Mouse (Mus musculus): ENCODE data around the gene Gse1.
A peak's percentile ranks its signal among the peaks of the same experiment; 100 is the strongest.

Gse1 gene

DNA sequence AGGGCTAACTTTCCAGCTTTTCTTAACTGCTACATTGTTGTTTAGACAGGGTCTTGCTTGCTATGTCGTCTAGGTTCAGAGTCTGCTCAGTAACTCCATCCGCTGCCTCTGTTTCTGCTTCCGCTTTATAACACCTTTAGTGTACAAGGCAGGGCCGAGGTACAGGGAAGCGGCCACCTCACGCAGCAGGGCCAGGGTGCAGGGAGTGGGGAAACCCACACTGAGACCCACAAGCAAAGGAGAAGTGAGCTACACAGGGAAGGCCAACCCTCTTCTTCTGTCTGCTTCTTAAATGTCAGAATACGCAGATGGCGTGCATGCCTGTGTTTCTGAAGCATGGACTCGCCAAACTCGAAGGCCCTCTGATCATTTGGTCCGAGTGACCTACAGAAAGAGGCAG is 250.5 kb downstream of the Gse1 start:
- DNase-seq (ENCODE audit: low spot score in 2 of 2) = no peak

DNA sequence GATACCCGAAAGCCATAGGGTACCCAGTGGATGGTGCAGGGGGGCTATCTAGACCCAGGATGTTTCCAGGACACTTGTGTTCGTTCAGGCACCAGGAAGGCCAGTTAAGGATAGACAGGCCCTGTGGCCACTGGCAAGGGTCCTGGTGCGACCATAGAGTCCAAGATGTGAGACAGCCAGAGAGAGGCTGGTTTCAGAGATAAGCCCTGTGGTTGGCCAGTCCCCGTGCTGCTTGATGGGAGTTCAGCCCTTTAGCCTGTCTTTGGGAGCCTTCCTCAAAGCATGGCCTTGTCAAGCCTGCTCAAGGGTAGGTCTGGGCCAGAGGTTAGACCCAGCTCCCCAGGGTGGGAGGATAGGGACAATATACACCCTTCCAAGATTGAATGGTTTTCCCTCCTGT is 251.4 kb downstream of the Gse1 start:
- no peak for DNase-seq (ENCODE audit: low spot score in 2 of 2)

DNA sequence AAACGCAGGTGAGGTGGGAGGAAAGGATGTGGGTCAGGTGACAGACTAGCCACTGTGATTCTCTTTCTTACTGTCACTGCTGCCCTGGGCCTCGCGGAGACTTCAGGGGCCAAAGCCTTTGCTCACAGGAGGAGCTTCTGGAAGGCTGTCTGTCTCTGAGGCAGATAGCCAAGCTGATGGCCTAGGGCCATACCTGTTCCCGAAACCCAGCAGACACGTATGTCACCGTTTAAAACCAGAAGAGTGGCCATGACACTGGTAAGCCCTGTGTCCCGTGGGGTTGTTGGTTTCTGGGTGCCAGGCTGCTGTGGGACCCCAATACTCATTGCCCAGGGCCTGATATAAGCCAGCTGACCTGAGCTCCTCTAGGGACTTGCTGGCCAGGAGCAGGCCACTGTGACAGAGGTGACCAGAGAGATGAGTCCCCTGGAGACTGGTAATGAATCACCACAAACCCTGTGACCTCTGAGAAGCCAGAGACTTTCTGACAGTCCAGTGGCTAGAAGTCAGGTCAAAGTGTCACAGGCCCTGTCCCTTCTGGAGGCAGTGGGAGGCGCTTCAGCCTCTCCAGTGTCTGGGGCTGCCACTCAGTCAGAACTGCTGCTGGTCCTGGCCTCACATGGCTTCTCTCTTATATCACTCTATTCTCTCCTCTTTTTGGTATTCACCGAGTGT is 253.9 kb downstream of the Gse1 start:
- DNase-seq (ENCODE audit: low spot score in 2 of 2) = no peak

DNA sequence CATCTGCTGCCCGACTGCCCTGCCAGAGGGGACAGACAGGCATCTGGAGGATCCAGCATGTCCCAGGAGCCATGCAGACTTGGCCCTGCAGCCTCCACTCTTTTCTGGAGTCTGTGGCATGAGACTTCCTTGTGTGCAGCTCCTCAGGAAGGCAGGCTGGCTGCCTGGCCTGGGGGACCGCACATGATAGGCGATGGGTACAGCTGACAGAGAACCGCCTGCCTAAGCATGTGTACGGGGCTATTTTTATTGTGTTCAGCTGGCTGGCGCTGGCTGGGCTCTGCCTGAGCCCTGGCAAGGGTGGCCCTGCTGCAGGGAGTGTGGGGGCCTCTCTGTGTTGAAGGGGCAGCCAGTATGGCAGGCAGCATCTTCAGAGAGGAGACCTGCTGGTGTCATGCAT is 256.2 kb downstream of the Gse1 start:
- DNase-seq (ENCODE audit: low spot score in 2 of 2) = no peak

DNA sequence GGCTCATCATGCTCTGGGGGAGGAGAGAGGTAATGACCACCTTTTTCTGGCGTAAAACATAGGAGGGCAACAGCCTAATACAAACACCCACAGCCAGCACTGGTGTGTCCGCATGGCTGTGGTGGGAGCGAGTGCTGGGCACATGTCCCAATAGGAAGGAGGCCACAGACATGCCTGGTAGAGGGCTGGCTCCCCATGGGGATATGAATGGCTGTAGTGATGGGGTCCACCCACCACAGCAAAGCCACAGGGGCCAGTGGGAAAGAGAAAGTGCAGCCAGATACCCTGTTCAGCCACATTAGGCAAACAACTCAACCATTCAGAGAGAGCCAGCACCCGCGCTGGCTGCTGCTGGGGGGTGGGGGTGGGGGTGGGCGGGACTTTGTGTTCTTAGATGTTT is 256.9 kb downstream of the Gse1 start:
- no peak for DNase-seq (ENCODE audit: low spot score in 2 of 2)

DNA sequence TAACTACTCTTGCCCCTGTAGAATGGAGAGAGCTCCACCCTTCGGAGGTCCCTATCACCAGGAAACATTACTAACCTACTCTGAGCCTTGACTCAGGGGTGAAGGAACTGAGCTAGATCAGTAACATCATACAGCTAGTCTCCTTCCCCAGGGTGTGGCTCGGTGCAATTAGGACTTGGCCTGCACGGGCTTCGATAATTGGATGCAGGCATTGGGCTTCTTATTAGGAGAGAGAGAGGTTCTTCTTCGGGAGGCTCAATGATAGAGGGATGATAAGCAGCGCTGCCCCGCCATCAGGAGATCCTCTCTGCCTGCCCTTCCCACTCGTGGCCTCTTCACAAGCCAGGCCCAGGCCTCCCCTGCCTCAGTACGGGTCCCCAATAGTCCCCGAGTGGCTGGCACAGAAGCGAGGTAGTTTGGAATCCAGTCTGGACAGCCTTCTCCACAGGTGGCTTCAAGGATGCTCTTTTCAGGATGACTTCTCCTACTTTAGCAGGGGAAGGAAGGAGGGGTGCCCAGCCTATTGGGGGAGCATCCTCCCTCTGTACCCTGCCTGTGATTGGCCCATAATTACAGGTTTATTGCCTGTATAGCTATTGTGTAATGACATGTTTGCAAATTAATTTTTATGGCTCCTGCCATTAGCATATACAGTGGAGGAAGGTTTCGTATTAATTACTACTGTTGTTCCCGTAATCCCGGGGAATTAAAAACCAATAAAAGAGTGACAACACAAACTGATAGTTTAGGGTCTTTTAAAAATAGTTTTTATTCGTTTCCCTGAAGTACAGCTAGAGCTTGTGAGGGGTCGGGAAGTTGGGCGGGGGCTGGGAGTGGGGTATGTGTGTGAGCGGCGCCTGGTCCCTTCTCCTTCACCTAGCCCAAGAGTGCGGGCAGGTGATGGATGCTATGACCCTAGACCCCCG is 257.6 kb downstream of the Gse1 start:
- peak; percentile 74 to 79 for DNase-seq (ENCODE audit: low spot score in 2 of 2)

DNA sequence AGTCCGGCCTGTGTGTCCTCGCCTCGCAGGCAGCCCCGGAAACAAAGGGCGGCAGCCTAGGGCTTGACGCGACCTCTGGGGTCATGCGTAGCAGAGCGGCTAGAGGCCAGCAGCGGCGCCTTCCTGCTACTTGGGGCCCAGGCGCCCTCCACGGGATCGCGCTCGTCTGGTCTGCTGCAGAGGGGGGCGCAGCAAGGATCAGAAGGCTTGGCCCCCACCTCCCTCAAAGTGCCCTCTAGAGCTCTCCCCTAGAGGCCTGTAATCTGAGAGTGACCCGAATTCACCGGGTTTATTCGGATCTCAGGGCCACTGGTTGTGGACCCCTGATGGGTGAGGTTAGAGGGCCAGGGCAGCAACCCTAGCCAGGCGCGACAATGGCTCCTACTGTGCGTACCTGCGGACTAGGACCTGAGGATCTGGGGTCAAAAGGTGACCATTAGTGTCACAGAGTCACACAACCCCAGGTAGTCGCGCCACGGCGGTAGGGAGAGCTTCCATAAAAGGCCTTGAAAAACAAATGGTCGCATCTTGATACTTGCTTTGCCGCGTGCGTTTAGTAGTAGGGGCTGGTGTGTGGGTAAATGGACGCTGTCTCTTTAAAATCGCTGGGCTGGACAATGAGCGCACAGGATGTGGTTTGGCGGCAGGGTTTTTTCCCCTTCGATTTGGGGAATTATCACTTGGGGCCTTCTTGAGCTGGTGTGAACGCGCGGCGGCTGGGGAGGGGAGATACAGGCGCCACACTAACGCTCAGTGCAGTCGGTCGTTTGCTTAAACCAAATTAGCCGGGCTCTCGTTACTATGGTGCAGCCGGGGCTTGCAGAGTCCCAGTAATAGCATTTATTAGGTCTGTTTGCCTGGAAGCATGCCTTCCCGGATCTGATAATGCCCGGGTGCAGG is 258.5 kb downstream of the Gse1 start:
- DNase-seq (ENCODE audit: low spot score in 2 of 2) = peak; percentile 85 to 92

DNA sequence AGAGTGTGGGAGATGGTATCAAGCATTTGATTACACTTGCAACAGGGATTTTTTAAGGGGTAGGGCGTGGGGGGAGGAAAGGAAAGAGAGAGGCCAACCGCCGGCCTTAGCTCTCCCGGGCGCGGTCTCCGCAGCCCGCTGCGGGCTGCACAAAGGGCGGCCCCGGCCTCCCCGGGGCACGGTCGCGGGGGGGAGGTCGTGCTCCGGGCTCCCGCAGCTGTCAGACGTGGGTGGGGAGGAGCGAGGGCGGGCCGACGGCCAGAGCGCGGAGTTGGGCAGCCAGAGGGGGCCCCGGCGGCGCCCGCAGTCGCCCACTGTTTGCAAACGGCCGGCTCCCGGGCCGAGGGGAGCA is 259.1 kb downstream of the Gse1 start:
- peak in 1 of 2 experiments; percentile 63 for DNase-seq (ENCODE audit: low spot score in 2 of 2)

DNA sequence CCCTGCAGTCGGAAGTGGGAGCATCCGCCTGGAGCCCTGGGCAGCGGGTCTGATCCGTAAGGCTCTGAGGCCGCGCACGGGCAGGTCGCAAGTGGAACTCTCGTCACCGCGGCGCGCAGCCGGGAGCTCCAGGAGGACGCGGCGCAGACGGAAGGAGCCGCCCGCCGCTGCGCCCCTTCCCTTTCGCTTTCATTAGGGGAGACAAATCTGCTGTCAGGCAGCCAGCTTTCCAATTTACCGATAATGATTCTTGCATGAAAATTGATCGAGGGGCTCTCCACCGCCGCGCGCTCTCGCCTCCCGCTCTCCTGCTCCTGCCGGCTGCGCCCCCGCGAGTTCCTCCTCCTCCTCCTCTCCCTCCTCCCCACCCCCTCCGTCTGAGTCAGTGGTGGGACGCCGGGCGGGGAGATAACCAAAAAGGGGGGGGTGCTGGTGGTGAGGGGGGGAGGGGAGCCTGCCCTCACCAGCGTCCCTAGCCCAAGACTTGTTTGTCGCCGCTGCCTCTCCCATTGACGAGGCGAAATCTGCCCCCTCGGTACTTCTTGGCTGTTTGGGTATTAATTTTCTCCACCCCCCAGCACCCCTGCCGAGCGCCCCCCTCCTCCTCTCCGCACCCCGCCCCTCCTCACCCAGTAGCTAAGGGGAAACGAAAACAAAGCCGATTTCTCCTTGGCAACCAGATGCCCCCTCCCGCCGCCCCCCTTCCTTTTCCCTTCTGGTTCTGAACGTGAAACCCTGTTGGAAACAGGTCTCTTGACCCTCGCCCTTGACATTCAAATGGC is 259.7 kb downstream of the Gse1 start:
- DNase-seq (ENCODE audit: low spot score in 2 of 2) = peak; percentile 77 to 87

DNA sequence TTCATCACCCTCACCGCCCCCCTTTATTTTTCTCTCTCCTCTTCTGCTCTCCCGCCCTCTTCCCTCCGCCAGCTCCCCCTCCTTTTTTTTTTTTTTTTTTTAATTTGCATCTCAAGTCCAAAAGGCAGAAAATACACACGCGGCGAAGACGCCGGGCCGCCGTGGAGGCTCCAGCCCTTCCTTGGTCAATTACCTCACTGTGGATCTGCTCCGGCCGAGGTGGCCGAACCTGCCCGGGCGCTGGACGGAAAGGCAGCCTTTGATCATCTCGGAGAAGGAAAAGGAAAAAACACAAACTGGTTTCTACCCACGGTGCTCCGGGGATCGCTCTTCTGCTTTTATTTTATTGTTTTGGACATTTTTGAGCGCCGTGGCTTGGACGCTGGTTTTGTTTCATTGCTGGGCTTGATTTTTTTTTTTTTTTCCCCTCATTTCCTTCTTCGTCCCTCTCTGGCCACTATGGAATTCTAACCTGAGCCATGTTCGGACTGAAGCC is 260.4 kb downstream of the Gse1 start:
- peak; percentile 49 to 81 for DNase-seq (ENCODE audit: low spot score in 2 of 2)

DNA sequence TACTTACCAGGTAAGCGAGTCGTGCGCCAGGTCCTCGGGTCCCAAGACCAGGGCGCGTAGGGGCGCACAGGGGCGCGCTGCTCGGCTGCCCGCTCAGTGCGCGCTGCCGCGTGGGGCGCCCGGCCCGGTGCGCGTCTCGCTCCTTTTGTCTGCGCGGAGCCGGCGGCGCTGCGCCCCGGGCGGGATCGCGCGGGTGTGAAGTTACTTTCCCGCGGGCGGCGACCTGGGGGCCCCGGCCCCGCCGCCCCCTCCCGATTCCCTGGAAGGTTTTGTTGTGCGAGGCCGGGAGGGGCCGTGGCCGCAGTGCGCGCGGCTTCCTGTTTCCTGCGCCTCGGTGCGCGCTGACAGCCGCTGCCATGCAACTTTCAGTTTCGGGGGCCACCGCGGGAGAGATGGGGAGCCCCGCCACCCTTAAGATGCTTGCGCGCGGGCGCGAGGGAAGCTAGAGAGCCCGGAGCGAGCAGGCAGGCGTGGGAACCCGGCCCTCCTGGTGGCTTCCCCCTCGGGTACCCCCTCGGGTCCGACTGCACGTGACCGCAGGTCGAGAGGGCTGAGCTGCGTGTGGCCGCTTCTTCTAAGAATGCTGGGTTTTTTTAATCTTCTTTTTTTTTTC is 261.0 kb downstream of the Gse1 start:
- peak; percentile 80 to 92 for DNase-seq (ENCODE audit: low spot score in 2 of 2)

DNA sequence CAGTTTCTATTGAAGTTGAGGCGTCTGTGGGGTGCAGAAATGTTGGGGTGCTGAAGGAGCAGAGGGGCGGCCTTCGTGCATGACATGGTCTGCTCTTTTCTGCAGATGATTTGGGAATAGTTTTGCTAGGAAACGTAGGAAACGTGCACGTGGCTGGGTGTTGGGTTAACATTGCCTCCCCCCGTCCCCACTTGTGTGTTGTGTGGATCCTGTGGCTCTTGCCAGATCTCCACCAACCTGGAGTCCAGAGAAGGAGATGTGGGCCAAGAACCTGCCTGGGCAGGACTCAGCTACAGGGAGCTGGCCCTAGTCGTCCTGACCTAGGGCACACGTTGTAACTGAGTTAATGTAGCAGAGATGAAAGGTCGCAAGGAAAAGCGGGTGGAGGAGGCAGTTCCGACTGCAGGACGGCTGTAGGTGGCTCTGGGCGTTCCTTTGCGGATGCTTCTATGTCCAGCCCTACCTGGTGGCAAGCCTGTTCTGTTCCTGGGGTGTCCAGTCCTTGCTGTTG is 261.6 kb downstream of the Gse1 start:
- DNase-seq (ENCODE audit: low spot score in 2 of 2) = no peak

DNA sequence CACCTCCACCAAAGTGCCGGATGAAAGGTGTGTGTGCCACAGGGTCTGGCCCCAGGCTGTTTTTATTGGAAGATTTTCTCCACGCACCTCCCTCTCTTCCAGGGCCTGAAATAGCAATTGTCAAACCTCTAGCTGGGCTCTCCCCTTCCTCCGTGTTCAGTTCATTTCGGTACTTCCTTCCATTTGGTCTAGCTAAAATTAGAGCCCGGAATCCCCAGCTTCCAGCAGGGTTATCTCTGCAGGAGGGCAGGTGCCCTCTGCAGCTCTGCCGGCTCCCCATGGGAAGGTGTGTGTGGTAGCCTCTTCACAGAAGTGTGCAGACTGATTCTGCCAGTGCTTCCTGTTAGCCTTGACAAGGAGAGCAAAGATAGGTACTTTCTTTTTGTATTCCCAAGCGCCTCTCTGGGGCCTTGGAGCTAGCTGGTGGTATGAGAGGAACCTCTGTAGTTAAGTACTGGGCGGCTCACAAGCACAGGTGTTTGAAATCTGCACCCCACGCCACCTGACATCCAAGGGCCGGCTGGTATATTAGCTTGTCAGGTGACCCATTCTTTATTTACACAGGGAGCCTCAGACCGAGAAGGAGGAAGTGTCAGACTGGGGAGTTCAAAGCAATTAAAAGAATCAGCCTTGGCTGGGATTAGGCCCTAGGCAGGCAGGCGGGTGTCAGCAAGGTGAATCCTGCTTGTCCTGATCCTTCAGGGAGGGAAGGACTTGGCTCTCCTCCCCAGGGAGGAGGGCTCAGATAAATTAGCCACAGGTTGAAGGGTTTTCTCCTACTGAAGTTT is 262.3 kb downstream of the Gse1 start:
- DNase-seq (ENCODE audit: low spot score in 2 of 2) = no peak

DNA sequence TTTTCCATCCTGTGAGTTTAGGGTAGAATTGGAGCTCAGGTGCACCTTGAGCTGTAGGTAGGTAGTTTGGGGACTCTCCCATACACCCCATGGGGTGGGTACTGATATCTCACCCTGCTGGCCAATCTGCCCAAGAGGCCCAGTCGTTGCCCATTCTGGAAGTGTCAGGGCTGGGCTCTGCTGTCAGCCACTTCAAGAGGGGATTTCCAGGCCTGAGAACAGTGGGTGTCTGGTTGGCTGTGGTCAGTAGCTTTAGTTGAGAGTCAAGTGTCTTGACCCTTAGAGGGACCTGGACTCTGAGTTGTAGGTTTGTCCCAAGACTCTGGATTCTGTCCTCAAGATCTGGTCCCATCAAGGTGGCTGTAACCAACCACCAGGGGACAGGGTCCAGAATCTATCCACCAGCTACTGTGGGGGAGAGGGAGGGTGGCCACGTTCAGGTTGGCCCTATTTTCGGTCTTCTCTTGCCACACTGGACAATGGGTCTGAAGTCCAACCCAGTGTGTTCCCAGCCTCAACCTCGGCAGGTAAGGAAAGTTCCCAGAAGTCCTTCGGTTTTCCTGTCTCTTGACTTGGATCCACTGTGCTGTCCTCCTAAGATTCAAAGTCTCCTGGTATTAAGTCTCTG is 263.0 kb downstream of the Gse1 start:
- DNase-seq (ENCODE audit: low spot score in 2 of 2) = no peak

DNA sequence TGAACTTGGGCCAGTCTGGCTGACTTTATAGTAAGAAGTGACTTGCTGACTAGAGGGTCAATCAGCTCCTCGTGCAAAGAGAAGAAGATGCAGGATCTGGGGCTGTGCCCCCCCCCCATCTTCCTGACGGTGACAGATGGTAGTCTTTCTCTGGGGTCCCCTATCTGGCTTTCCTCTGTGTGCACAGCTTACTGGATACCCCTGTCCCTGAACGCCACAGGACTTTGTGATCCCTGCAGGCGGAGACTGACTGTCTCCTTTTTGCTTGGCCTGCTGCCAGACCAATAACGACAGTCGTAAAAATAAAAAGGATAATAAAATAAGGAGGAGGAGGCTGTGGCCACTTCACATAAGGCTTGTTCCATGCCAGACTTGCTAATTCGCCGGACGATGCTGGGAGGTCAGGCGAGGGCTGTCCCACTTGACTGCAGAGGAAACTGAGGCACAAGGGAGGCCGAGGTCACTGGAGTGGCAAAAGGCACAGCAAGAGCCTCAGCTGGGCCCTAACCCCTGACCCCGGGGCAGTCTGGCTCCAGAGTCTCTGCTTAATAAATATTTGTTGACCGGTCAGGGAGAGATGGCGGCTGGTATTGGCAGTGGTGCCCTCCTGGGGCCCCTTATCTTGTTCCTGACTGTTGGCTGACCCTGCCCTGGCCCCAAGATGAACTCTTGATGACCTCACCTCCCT is 264.1 kb downstream of the Gse1 start:
- DNase-seq (ENCODE audit: low spot score in 2 of 2) = no peak

DNA sequence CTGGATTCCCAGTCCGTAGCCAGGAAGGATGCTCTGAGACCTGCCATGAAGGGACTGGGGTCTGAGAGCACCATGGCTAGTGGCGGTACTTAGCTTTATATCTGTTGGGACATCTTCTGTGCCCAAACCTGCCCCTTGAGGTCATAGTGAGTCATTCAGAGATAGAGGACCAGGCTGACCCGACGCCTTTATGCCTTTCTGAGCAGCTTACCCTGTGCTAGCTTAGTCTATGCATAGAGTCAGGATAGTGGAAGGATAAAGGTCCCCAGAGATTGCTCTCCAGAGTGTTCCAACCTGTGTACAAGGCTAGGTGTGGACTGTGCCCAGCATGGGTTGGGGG is 264.6 kb downstream of the Gse1 start:
- DNase-seq (ENCODE audit: low spot score in 2 of 2) = no peak

DNA sequence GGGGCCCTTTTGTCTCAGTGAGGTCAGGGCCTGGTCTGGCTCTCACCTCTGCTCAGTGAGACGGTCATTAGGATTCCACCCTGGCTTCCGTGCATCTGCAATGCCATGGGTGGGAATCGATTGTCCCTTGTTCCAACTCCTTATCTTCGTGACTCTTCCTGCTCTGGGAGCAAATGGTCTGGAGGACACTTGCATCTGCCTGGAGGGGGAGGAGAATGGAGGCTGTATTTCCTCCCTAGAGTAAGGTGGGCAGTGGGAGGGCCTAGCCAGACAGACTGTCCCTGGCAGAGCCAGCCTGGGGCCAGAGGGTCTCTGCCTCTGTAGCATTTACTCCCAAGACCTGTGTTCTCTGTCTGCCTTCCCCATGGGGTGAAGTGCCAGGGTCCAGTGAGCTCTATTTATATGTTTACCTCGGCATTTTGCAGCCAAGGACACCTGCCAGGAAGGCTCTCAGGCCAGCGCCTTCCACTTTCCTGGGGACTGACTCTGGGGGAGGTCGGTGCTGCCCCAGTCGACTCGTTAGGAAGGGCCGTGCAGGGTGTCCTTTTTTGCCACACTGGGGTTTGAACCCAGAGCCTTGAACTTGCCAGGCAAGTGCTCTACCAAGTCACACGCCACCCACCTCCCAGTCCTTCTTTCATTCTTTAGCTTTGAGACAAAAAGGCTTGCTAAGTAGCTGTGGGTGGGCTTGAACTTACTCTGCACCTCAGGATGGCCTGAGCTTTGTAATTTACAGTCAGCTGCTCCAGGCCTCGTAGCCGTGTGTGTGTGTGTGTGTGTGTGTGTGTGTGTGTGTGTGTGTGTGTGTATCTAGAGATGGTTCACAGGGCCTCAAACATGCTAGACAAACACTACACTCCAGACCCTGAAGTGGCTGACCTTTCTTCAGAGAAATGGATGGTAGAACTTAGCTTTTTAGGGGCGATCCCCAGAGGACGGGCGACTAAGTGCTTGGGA is 265.5 kb downstream of the Gse1 start:
- no peak for DNase-seq (ENCODE audit: low spot score in 2 of 2)

DNA sequence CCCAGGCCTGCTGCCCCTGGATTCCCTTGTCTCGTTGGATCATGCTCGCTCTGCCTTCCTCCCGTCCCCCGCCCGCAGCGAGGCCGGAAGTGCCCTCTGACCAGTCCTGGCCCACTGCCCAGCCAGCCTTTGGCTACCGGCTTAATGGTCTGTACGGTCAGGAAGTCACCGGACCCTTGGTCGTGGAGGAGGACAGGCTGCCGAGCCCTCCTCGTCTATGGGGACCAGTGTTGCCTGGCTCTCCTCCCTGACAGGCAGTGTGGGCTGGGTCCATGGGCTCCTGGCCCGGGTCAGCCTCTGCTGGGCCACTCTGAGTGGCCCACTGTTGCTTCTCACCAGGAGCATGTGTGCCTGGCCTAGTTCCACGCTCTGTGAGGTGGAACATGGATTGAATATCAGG is 266.6 kb downstream of the Gse1 start:
- no peak for DNase-seq (ENCODE audit: low spot score in 2 of 2)

Measured in spleen, postnatal 4 days (tissue).